Mouse (Mus musculus) midbrain, postnatal 0 days (tissue): ENCODE measurements around the gene Slc44a1. TPM values are rescaled to one million over a fixed set of nuclear protein-coding genes. Genes with fewer than 3 reads are reported as not detected.

Source experiments
- ATAC-seq: fragments of 200-750 bp; cut with Nextera tagmentation; 2 replicates; pipeline ENCODE4 v1.8.0; 2017; ENCODE audit warnings: moderate number of reproducible peaks, mild to moderate bottlenecking, moderate TSS enrichment, moderate library complexity; ENCODE audit not compliant: low FRiP score
- DNase-seq: peaks from one replicate; pipeline ENCODE4 v3.0.0-alpha.2; 2015; ENCODE audit warnings: low spot score
- H3K27ac ChIP-seq: fragments of 300-500 bp; sonication (generic); 2 replicates; pipeline ENCODE4 v1.5.1; 2014; ENCODE audit warnings: low read depth, mild to moderate bottlenecking, low read length, mixed read lengths
- H3K27me3 ChIP-seq: fragments of 300-500 bp; sonication (generic); 2 replicates; pipeline ENCODE4 v1.6.1; 2014; ENCODE audit warnings: low read length, control low read depth, mixed read lengths; ENCODE audit not compliant: insufficient read depth
- H3K36me3 ChIP-seq: fragments of 300-500 bp; sonication (generic); 2 replicates; pipeline ENCODE4 v1.6.1; 2014; ENCODE audit warnings: low read length, control low read depth, mixed read lengths; ENCODE audit not compliant: insufficient read depth
- H3K4me1 ChIP-seq: fragments of 300-500 bp; sonication (generic); 2 replicates; pipeline ENCODE4 v1.6.1; 2014; ENCODE audit warnings: mild to moderate bottlenecking, control low read depth, antibody characterized with exemption, low read length, mixed read lengths; ENCODE audit not compliant: insufficient read depth
- H3K4me2 ChIP-seq: fragments of 300-500 bp; sonication (generic); 2 replicates; pipeline ENCODE4 v1.6.1; 2014; ENCODE audit warnings: low read depth, mild to moderate bottlenecking, low read length, mixed read lengths; ENCODE audit not compliant: poor library complexity, severe bottlenecking
- H3K4me3 ChIP-seq: fragments of 300-500 bp; sonication (generic); 2 replicates; pipeline ENCODE4 v1.5.1; 2014; ENCODE audit warnings: low read depth, mild to moderate bottlenecking, low read length, moderate library complexity
- H3K9ac ChIP-seq: fragments of 300-500 bp; sonication (generic); replicated peaks from 2 replicates; pipeline ENCODE4 v1.6.1; 2014; ENCODE audit warnings: mild to moderate bottlenecking, low read length, moderate library complexity, mixed read lengths; ENCODE audit not compliant: poor library complexity, severe bottlenecking
- H3K9me3 ChIP-seq: fragments of 300-500 bp; sonication (generic); 2 replicates; pipeline ENCODE4 v1.6.1; 2016; ENCODE audit warnings: low read length, control low read depth
- CTCF ChIP-seq: IDR thresholded peaks from 2 replicates; pipeline ENCODE4 v1.5.1; 2016; ENCODE audit warnings: antibody characterized with exemption, mild to moderate bottlenecking
- WGBS: fragments of 180-500 bp; shearing (Covaris S2); extraction: QIAGEN DNeasy Blood & Tissue Kit; methylation state at CpG from one replicate; pipeline ENCODE4 v1.1.7; 2014; 5-methylcytosine and 5-hydroxymethylcytosine counted together
- polyA plus RNA-seq: library from polyadenylated mRNA; unstranded; fragments of >200 nt; fragmentation: Nextera tagmentation; extraction: Ambion mirVana; gene quantifications from 2 replicates; pipeline ENCODE4 v1.2.1, GENCODE M21; 2015
- total RNA-seq: library from RNA; depleted of rRNA; stranded (reverse); fragments of >200 nt; gene quantifications from 2 replicates; pipeline ENCODE4 v1.2.3, GENCODE M21; 2014

Slc44a1 gene
- total and polyA plus RNA-seq, 2 experiments from 2014 or later, result 8.6 to 24.2 TPM

- no peak for TF ChIP-seq CTCF
- no peaks in the 10 kb centered on the region for H3K4me1 ChIP-seq
- 47% methylated on average over 15 of the region's 15 CpGs for WGBS
- no peak for ATAC-seq
- no peak overlapping the region for H3K4me3 ChIP-seq
- H3K27me3 ChIP-seq, result no peaks in the 10 kb centered on the region
- H3K9me3 ChIP-seq, result no peaks in the 10 kb centered on the region
- no peaks in the 10 kb centered on the region for H3K36me3 ChIP-seq
- H3K4me2 ChIP-seq, result no peak overlapping the region
- no peak overlapping the region for H3K9ac ChIP-seq
- no peak overlapping the region for H3K27ac ChIP-seq
- DNase-seq, result no peak
These were observed 156.1 kb downstream of the Slc44a1 start for GRCm38 (mm10) chr4:53596063-53596895.

- H3K27ac ChIP-seq, result no peak overlapping the region
- H3K9ac ChIP-seq, result no peak overlapping the region
- H3K4me2 ChIP-seq, result no peak overlapping the region
- H3K4me3 ChIP-seq, result no peak overlapping the region
- H3K36me3 ChIP-seq, result no peaks in the 10 kb centered on the region
- TF ChIP-seq CTCF, result peak; percentile 88
- DNase-seq (peak; percentile 77), ATAC-seq (no peak; the same call in 1 of the 2 replicates)
- no peaks in the 10 kb centered on the region for H3K4me1 ChIP-seq
- no peaks in the 10 kb centered on the region for H3K9me3 ChIP-seq
- H3K27me3 ChIP-seq, result no peaks in the 10 kb centered on the region
- 47% methylated on average over 6 of the region's 6 CpGs for WGBS
These were observed 160.2 kb downstream of the Slc44a1 start for GRCm38 (mm10) chr4:53600462-53600861.

- ATAC-seq, result no peak
- Histone ChIP-seq H3K27me3 (no peaks in the 10 kb centered on the region), H3K27ac (no peak overlapping the region), H3K4me2 (no peak overlapping the region), H3K4me1 (no peaks in the 10 kb centered on the region), H3K36me3 (no peaks in the 10 kb centered on the region), H3K4me3 (no peak overlapping the region), H3K9me3 (no peaks in the 10 kb centered on the region), H3K9ac (no peak overlapping the region)
- no peak for TF ChIP-seq CTCF
- no peak for DNase-seq
- WGBS, result 91% methylated on average over 5 of the region's 5 CpGs
These were observed 174.5 kb downstream of the Slc44a1 start for GRCm38 (mm10) chr4:53614576-53615225.

GRCm38 (mm10) chr4:53617968-53618367 is 177.8 kb downstream of the Slc44a1 start:
- Histone ChIP-seq H3K4me2 (no peak overlapping the region), H3K9me3 (no peaks in the 10 kb centered on the region), H3K9ac (no peak overlapping the region), H3K36me3 (no peaks in the 10 kb centered on the region), H3K27ac (no peak overlapping the region), H3K27me3 (no peaks in the 10 kb centered on the region), H3K4me1 (no peaks in the 10 kb centered on the region), H3K4me3 (no peak overlapping the region)
- WGBS, result 31% methylated on average over 3 of the region's 3 CpGs
- ATAC-seq, result no peak
- TF ChIP-seq CTCF, result no peak
- no peak for DNase-seq

GRCm38 (mm10) chr4:53620104-53620503 is 179.9 kb downstream of the Slc44a1 start:
- 79% methylated on average over 6 of the region's 6 CpGs for WGBS
- no peak for DNase-seq
- no peaks in the 10 kb centered on the region for H3K36me3 ChIP-seq
- no peak for ATAC-seq
- H3K27me3 ChIP-seq, result no peaks in the 10 kb centered on the region
- H3K4me3 ChIP-seq, result no peak overlapping the region
- no peak overlapping the region for H3K27ac ChIP-seq
- H3K9me3 ChIP-seq, result no peaks in the 10 kb centered on the region
- H3K4me2 ChIP-seq, result no peak overlapping the region
- no peak for TF ChIP-seq CTCF
- no peak overlapping the region for H3K9ac ChIP-seq
- H3K4me1 ChIP-seq, result no peaks in the 10 kb centered on the region

GRCm38 (mm10) chr4:53621084-53621483 is 180.9 kb downstream of the Slc44a1 start:
- Histone ChIP-seq H3K9ac (no peak overlapping the region), H3K4me3 (no peak overlapping the region), H3K4me2 (no peak overlapping the region), H3K9me3 (no peaks in the 10 kb centered on the region), H3K4me1 (no peaks in the 10 kb centered on the region), H3K27ac (no peak overlapping the region), H3K27me3 (no peaks in the 10 kb centered on the region), H3K36me3 (no peaks in the 10 kb centered on the region)
- ATAC-seq (no peak), DNase-seq (no peak)
- WGBS, result 74% methylated on average over 6 of the region's 6 CpGs
- no peak for TF ChIP-seq CTCF
